In the genomic region with DNA sequence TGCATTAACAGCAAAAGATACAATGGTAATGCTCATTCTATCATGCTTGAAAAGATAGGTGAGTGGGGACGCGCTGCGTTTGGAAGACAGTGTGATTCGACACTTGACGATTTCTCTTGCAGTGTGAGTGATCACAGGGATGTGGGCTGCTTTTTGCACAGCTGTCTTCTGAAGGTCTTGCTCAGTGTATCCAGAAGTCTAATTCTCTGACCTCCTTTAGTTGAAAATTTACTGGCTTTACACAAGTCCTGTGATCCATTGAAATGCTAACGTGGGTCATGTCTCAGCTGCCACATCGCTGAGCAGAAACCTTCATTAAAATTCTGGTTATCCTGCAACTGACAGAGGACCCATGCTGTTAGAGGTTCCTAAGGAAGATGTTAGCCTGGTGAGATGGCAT, we compare ENCODE assay signal across 22 mouse cellular contexts.
A peak's percentile ranks its signal among the peaks of the same experiment; 100 is the strongest.
DNase-seq lines count a peak whose midpoint lies in the region; ATAC-seq and TF ChIP-seq lines count a peak whose summit lies in the region.
"Had no signal": no experiment of that assay in that cellular context is flagged by ENCODE, and none has a peak within 500 bp of the region (broad histone marks: within the 10 kb centered on the region; RNA-seq: fewer than 3 reads in every experiment).

No protein-coding gene starts in this region.

- no peak for ATAC-seq in hindbrain, embryonic 13.5 days (ENCODE audit: low FRiP score)
- ATAC-seq in kidney, postnatal 0 days (replicated peaks; ENCODE audit: low FRiP score, low read depth) = no peak
- ATAC-seq: liver, embryonic 12.5 days had no signal

- peak overlapping the region; percentile 18; the same call in 1 of the 2 replicates for H3K4me3 ChIP-seq in hindbrain, embryonic 10.5 days
- H3K4me3 ChIP-seq in hindbrain, embryonic 13.5 days = no peak overlapping the region
- H3K4me3 ChIP-seq in kidney, postnatal 0 days (replicated peaks; ENCODE audit: low read depth, low read length) = no peak overlapping the region
- H3K4me3 ChIP-seq: limb, embryonic 13.5 days; liver, embryonic 12.5 days; neural tube, embryonic 13.5 days had no signal

- no peak overlapping the region for H3K9ac ChIP-seq in hindbrain, embryonic 13.5 days
- H3K9ac ChIP-seq in kidney, postnatal 0 days (ENCODE audit: low read depth, low read length) = no peak overlapping the region
- H3K9ac ChIP-seq: limb, embryonic 13.5 days; liver, embryonic 12.5 days; neural tube, embryonic 13.5 days had no signal

- H3K27ac ChIP-seq in hindbrain, embryonic 10.5 days = peak overlapping the region; percentile 53; the same call in 1 of the 2 replicates
- H3K27ac ChIP-seq in hindbrain, embryonic 13.5 days = no peak overlapping the region
- H3K27ac ChIP-seq in kidney, postnatal 0 days = 0 out of 2 replicates have a peak overlapping the region, but pooled peaks have one; percentile 13
- H3K27ac ChIP-seq: forebrain, embryonic 10.5 days; limb, embryonic 13.5 days; liver, embryonic 12.5 days had no signal

- H3K4me2 ChIP-seq in hindbrain, embryonic 13.5 days = no peak overlapping the region
- H3K4me2 ChIP-seq in kidney, postnatal 0 days (ENCODE audit: low read length) = no peak overlapping the region
- H3K4me2 ChIP-seq: limb, embryonic 13.5 days; liver, embryonic 12.5 days had no signal

- no peak for TF ChIP-seq CTCF in brain, embryonic 14.5 days (IDR thresholded peaks at IDR 0.05; ENCODE audit: borderline replicate concordance, extremely low read depth, insufficient read depth, insufficient read length)
- no peak for TF ChIP-seq CTCF in kidney, postnatal 0 days (IDR thresholded peaks at IDR 0.05; ENCODE audit: low read depth)

- DNase-seq in hindbrain, embryonic 10.5 days (ENCODE audit: low spot score) = no peak
- peak; percentile 65 for DNase-seq in kidney, adult 9 months
- DNase-seq in kidney, postnatal 10 days = no peak
- peak; percentile 59 for DNase-seq in brain, embryonic 14.5 days (ENCODE audit: low read depth)
- DNase-seq in kidney, postnatal 0 days (ENCODE audit: low spot score) = no peak
- DNase-seq in adrenal gland, postnatal 10 days = no peak
- no peak for DNase-seq in spleen, postnatal 14 days (ENCODE audit: low spot score in 2 of 2)
- DNase-seq: cerebellum, adult 11-12 months; cerebellum, postnatal 14 days; gastrocnemius, postnatal 14 days; heart, adult 11 months; layer of hippocampus, adult 9-11 months; lung, adult 18-20 months; lung, postnatal 10 days; right cerebral cortex, adult 18-20 months; thymus, adult 18-20 months; thymus, postnatal 4 days had no signal

- H3K9me3 ChIP-seq in hindbrain, embryonic 10.5 days = no peaks in the 10 kb centered on the region
- H3K9me3 ChIP-seq in hindbrain, embryonic 13.5 days = no peaks in the 10 kb centered on the region
- no peaks in the 10 kb centered on the region for H3K9me3 ChIP-seq in kidney, postnatal 0 days (replicated peaks; ENCODE audit: low read length)
- H3K9me3 ChIP-seq: forebrain, embryonic 10.5 days; limb, embryonic 13.5 days; liver, embryonic 12.5 days; neural tube, embryonic 13.5 days had no signal

- no peaks in the 10 kb centered on the region for H3K36me3 ChIP-seq in hindbrain, embryonic 10.5 days
- H3K36me3 ChIP-seq in hindbrain, embryonic 13.5 days = no peaks in the 10 kb centered on the region
- H3K36me3 ChIP-seq in kidney, postnatal 0 days (ENCODE audit: insufficient read depth, low read length) = peaks cover 3% of the 10 kb centered on the region; the same call in 1 of the 2 replicates
- H3K36me3 ChIP-seq: neural tube, embryonic 13.5 days had no signal

- no peaks in the 10 kb centered on the region; the same call in 1 of the 2 replicates for H3K27me3 ChIP-seq in hindbrain, embryonic 10.5 days (ENCODE audit: insufficient read depth, poor library complexity, severe bottlenecking)
- H3K27me3 ChIP-seq in hindbrain, embryonic 13.5 days = no peaks in the 10 kb centered on the region
- H3K27me3 ChIP-seq in kidney, postnatal 0 days (ENCODE audit: insufficient read depth, low read length) = no peaks in the 10 kb centered on the region
- H3K27me3 ChIP-seq: limb, embryonic 13.5 days; liver, embryonic 12.5 days; neural tube, embryonic 13.5 days had no signal

- H3K4me1 ChIP-seq in hindbrain, embryonic 10.5 days (replicated peaks) = peaks cover 85% of the 10 kb centered on the region
- peaks cover 77% of the 10 kb centered on the region for H3K4me1 ChIP-seq in hindbrain, embryonic 13.5 days (replicated peaks)
- H3K4me1 ChIP-seq in kidney, postnatal 0 days (replicated peaks; ENCODE audit: insufficient read depth, low read length) = peaks cover 26% of the 10 kb centered on the region

- WGBS in hindbrain, embryonic 10.5 days = 24% methylated on average over 7 of the region's 7 CpGs
- WGBS in hindbrain, embryonic 13.5 days = 18% methylated on average over 7 of the region's 7 CpGs
- WGBS in kidney, postnatal 0 days = 41% methylated on average over 7 of the region's 7 CpGs

- TF ChIP-seq POLR2A in brain, embryonic 14.5 days (IDR thresholded peaks at IDR 0.05; ENCODE audit: borderline replicate concordance, extremely low read depth, insufficient read depth, insufficient read length, poor library complexity, severe bottlenecking) = no peak

Comparison
In these comparisons a context has a peak if more than half of its experiments do, and no peak if none do; other contexts are left out.
1. DNase-seq: peak in kidney, adult 9 months (single experiment) and brain, embryonic 14.5 days (single experiment); none in hindbrain, embryonic 10.5 days (single experiment), kidney, postnatal 10 days (single experiment), kidney, postnatal 0 days (single experiment), adrenal gland, postnatal 10 days (single experiment) and spleen, postnatal 14 days (0 of 2).